In genomic region chr5:111229671-111230070, GRCm38 (mm10) we compare ENCODE assay signal across 15 mouse cellular contexts.
DNase-seq lines count a peak whose midpoint lies in the region; ATAC-seq and TF ChIP-seq lines count a peak whose summit lies in the region.
"Had no signal": no experiment of that assay in that cellular context is flagged by ENCODE, and none has a peak within 500 bp of the region (broad histone marks: within the 10 kb centered on the region; RNA-seq: fewer than 3 reads in every experiment).

No protein-coding gene starts in this region.

- no peak overlapping the region for H3K4me2 ChIP-seq in heart, embryonic 13.5 days
- no peak overlapping the region for H3K4me2 ChIP-seq in lung, embryonic 14.5 days
- no peak overlapping the region for H3K4me2 ChIP-seq in midbrain, embryonic 13.5 days (replicated peaks)
- H3K4me2 ChIP-seq: liver, embryonic 13.5 days; stomach, embryonic 15.5 days had no signal

- H3K36me3 ChIP-seq in heart, embryonic 13.5 days, result peaks cover 48% of the 10 kb centered on the region
- H3K36me3 ChIP-seq in lung, embryonic 14.5 days (ENCODE audit: insufficient read depth), result peaks cover 32% of the 10 kb centered on the region; the same call in 1 of the 2 replicates
- H3K36me3 ChIP-seq in midbrain, embryonic 13.5 days, result peaks cover 43% of the 10 kb centered on the region
- H3K36me3 ChIP-seq: liver, embryonic 13.5 days had no signal

- DNase-seq in heart, adult 9 months (ENCODE audit: low spot score in 2 of 2), result no peak
- no peak for DNase-seq in lung, embryonic 14.5 days
- DNase-seq in lung, adult 18-20 months, result no peak
- DNase-seq in adipocyte (ENCODE audit: low spot score), result peak; percentile 69
- no peak for DNase-seq in left cerebral cortex, adult 11 months (ENCODE audit: low spot score)
- DNase-seq: adrenal gland, adult 8-10 months; liver, embryonic 13.5 days; right cerebral cortex, postnatal 4 days; thymus, postnatal 25 days had no signal

- H3K4me3 ChIP-seq in heart, embryonic 13.5 days, result no peak overlapping the region
- H3K4me3 ChIP-seq in lung, embryonic 14.5 days (ENCODE audit: low read depth, low read length), result no peak overlapping the region
- no peak overlapping the region for H3K4me3 ChIP-seq in midbrain, embryonic 13.5 days (replicated peaks)
- H3K4me3 ChIP-seq: liver, embryonic 13.5 days; stomach, embryonic 15.5 days had no signal

- H3K9me3 ChIP-seq in heart, embryonic 13.5 days, result no peaks in the 10 kb centered on the region
- no peaks in the 10 kb centered on the region for H3K9me3 ChIP-seq in lung, embryonic 14.5 days (ENCODE audit: low read depth, low read length)
- no peaks in the 10 kb centered on the region for H3K9me3 ChIP-seq in midbrain, embryonic 13.5 days
- H3K9me3 ChIP-seq: liver, embryonic 13.5 days; stomach, embryonic 15.5 days had no signal

- peaks cover 9% of the 10 kb centered on the region for H3K27me3 ChIP-seq in heart, embryonic 13.5 days (replicated peaks)
- no peaks in the 10 kb centered on the region for H3K27me3 ChIP-seq in lung, embryonic 14.5 days (ENCODE audit: insufficient read depth, low read length)
- peaks cover 8% of the 10 kb centered on the region for H3K27me3 ChIP-seq in midbrain, embryonic 13.5 days
- H3K27me3 ChIP-seq: liver, embryonic 13.5 days; stomach, embryonic 15.5 days had no signal

- H3K9ac ChIP-seq in heart, embryonic 13.5 days, result peak overlapping the region; percentile 34
- H3K9ac ChIP-seq in lung, embryonic 14.5 days, result no peak overlapping the region
- H3K9ac ChIP-seq in midbrain, embryonic 13.5 days (replicated peaks), result no peak overlapping the region
- H3K9ac ChIP-seq: liver, embryonic 13.5 days; stomach, embryonic 15.5 days had no signal

- 40% methylated on average over 3 of the region's 3 CpGs for WGBS in heart, embryonic 13.5 days
- WGBS in lung, embryonic 14.5 days, result 40% methylated on average over 3 of the region's 3 CpGs
- 62% methylated on average over 3 of the region's 3 CpGs for WGBS in midbrain, embryonic 13.5 days

- ATAC-seq in heart, embryonic 13.5 days (ENCODE audit: extremely low read depth, insufficient number of reproducible peaks, low FRiP score, low TSS enrichment), result no peak
- no peak for ATAC-seq in lung, embryonic 14.5 days (ENCODE audit: insufficient read depth)
- no peak for ATAC-seq in midbrain, embryonic 13.5 days
- no peak for ATAC-seq in frontal cortex, adult (ENCODE audit: low TSS enrichment)
- ATAC-seq: CD4-positive, CD25-positive, alpha-beta regulatory T cell, adult 4 months; inflammation-experienced regulatory T-cells, adult 6 months had no signal

- peaks cover 66% of the 10 kb centered on the region for H3K4me1 ChIP-seq in heart, embryonic 13.5 days
- H3K4me1 ChIP-seq in lung, embryonic 14.5 days (ENCODE audit: insufficient read depth), result peaks cover 29% of the 10 kb centered on the region
- H3K4me1 ChIP-seq in midbrain, embryonic 13.5 days (replicated peaks), result peaks cover 85% of the 10 kb centered on the region

- no peak for TF ChIP-seq CTCF in lung, embryonic 14.5 days (IDR thresholded peaks at IDR 0.05; ENCODE audit: low read depth)

- no peak overlapping the region for H3K27ac ChIP-seq in heart, embryonic 13.5 days (replicated peaks)
- peak overlapping the region; percentile 8; the same call in 1 of the 2 replicates for H3K27ac ChIP-seq in lung, embryonic 14.5 days (ENCODE audit: low read depth)
- H3K27ac ChIP-seq in midbrain, embryonic 13.5 days, result peak overlapping the region; percentile 75; the same call in 1 of the 2 replicates
- H3K27ac ChIP-seq: liver, embryonic 13.5 days had no signal
